Mouse (Mus musculus): ENCODE measurements at regions not wholly inside any gene's neighbourhood (a gene's known extent, or its start where the extent isn't known, plus 50 kb on each side); places are given as distances from the start of the nearest gene placed in this dataset.
A peak's percentile ranks its signal among the peaks of the same experiment; 100 is the strongest.

DNA sequence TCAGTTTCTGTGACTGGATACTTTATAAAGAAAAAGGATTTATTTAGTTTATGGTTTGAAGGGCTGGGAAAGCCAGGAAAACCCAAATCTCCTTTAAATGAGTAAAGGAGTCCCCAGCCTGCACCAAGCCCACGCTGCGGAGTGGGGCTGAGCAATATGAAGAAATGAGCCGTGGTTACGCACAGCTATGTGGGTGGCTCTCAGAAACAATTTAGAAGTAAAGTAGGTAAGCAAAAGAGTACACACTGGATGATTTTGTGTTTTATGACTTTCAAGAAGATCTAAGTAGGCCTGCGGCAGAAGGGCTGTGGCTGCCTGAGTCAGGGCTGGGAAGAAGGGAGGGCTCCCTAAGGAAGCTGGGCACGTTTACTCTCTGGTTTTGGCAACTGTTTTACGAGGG, 82.6 kb upstream of the Gjb5 start:
- Histone ChIP-seq H3K4me3 (replicated peaks; ENCODE audit: low read length) (no peak overlapping the region), H3K9me3 (ENCODE audit: low read length) (no peaks in the 10 kb centered on the region), H3K36me3 (ENCODE audit: insufficient read depth, low read length) (no peaks in the 10 kb centered on the region), H3K27me3 (ENCODE audit: insufficient read depth, low read length) (peaks cover 2% of the 10 kb centered on the region; the same call in 1 of the 2 replicates), H3K4me1 (replicated peaks; ENCODE audit: low read depth, low read length) (peaks cover 46% of the 10 kb centered on the region)
- TF ChIP-seq NANOG (IDR thresholded peaks at IDR 0.05; ENCODE audit: borderline replicate concordance, low read length) (no peak), CTCF (conservative IDR thresholded peaks at IDR 0.05; ENCODE audit: low read length) (no peak), POU5F1 (IDR thresholded peaks at IDR 0.05; ENCODE audit: borderline replicate concordance, low read length) (no peak)

DNA sequence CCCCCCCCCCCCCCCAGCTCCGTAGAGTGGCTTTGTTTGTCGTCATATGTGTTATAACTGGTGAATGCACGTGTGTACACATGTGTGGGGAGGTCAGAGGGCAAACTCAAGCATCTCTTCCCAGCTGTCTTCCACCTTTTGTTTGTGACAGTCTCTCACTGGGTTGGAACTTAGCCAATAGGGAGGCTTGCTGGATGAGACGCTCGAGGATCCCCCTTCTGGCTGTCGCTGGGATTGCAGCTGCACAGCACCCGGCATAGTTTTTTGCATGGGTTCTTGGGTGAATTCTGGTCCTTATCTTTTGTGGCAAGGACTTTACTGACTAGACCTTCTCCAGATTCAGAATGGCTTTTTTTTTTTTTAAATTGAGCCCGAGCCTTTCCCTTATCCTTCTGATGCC, 77.1 kb upstream of the Gjb5 start:
- no peak overlapping the region for H3K4me3 ChIP-seq (replicated peaks; ENCODE audit: low read length)
- no peak for TF ChIP-seq NANOG (IDR thresholded peaks at IDR 0.05; ENCODE audit: borderline replicate concordance, low read length)
- TF ChIP-seq POU5F1 (IDR thresholded peaks at IDR 0.05; ENCODE audit: borderline replicate concordance, low read length): no peak
- peak; percentile 99 for TF ChIP-seq CTCF (conservative IDR thresholded peaks at IDR 0.05; ENCODE audit: low read length)
- H3K9me3 ChIP-seq (ENCODE audit: low read length): no peaks in the 10 kb centered on the region
- peaks cover 50% of the 10 kb centered on the region for H3K4me1 ChIP-seq (replicated peaks; ENCODE audit: low read depth, low read length)
- no peaks in the 10 kb centered on the region for H3K36me3 ChIP-seq (ENCODE audit: insufficient read depth, low read length)
- peaks cover 16% of the 10 kb centered on the region for H3K27me3 ChIP-seq (ENCODE audit: insufficient read depth, low read length)

DNA sequence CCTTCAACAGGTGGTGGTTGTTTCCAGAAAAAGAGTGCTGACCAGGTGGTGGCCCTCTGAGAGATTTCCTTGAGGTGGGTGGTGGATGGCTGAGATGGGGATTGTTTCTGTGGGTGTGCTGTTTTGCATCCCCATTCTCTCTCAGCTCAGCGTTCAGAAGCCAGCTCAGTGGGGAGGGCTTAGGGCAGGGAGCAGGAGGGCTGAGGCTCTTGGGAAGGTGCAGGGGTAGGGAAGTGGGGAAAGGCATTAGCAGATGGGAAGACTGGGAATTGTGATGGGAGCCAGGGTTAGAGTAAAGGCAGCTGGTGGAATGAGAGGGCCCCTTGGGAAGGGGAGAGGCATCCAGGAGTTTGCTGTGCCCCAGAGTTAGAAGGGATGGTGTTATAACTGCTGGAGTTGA, 72.3 kb upstream of the Gjb5 start:
- TF ChIP-seq CTCF (conservative IDR thresholded peaks at IDR 0.05; ENCODE audit: low read length) (no peak), NANOG (IDR thresholded peaks at IDR 0.05; ENCODE audit: borderline replicate concordance, low read length) (no peak), POU5F1 (IDR thresholded peaks at IDR 0.05; ENCODE audit: borderline replicate concordance, low read length) (no peak)

DNA sequence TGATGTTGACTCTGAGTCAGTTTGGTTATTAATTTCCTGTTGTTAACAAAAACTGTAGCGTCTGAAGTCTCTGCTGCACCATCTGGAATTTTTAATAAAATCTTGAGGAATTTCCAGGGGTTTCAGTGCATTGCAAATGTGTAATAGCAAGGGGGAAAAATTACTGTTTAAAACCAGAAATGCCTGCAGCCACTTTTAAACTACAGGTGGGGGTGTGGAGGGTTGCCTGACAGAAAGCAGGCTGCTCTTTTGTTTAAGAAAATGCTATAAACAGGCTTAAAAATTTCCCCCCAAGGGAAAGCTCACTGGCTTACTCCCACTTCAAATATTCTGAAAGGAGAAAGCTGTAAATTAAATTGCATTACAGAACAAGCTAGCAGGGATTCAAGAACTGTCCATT, 71.8 kb upstream of the Gjb5 start:
- H3K4me1 ChIP-seq (replicated peaks; ENCODE audit: low read depth, low read length): peaks cover 26% of the 10 kb centered on the region
- no peaks in the 10 kb centered on the region for H3K36me3 ChIP-seq (ENCODE audit: insufficient read depth, low read length)
- no peak overlapping the region for H3K4me3 ChIP-seq (replicated peaks; ENCODE audit: low read length)
- H3K9me3 ChIP-seq (ENCODE audit: low read length): peaks cover 3% of the 10 kb centered on the region; the same call in 1 of the 2 replicates
- H3K27me3 ChIP-seq (ENCODE audit: insufficient read depth, low read length): peaks cover 13% of the 10 kb centered on the region
- TF ChIP-seq NANOG (IDR thresholded peaks at IDR 0.05; ENCODE audit: borderline replicate concordance, low read length): no peak
- TF ChIP-seq POU5F1 (IDR thresholded peaks at IDR 0.05; ENCODE audit: borderline replicate concordance, low read length): no peak
- TF ChIP-seq CTCF (conservative IDR thresholded peaks at IDR 0.05; ENCODE audit: low read length): no peak

More for the DNA sequence above, 72.3 kb upstream of the Gjb5 start:
- Histone ChIP-seq H3K4me3 (replicated peaks; ENCODE audit: low read length) (no peak overlapping the region), H3K9me3 (ENCODE audit: low read length) (peaks cover under 1% of the 10 kb centered on the region; the same call in 1 of the 2 replicates), H3K4me1 (replicated peaks; ENCODE audit: low read depth, low read length) (peaks cover 28% of the 10 kb centered on the region), H3K27me3 (ENCODE audit: insufficient read depth, low read length) (peaks cover 13% of the 10 kb centered on the region), H3K36me3 (ENCODE audit: insufficient read depth, low read length) (no peaks in the 10 kb centered on the region)

DNA sequence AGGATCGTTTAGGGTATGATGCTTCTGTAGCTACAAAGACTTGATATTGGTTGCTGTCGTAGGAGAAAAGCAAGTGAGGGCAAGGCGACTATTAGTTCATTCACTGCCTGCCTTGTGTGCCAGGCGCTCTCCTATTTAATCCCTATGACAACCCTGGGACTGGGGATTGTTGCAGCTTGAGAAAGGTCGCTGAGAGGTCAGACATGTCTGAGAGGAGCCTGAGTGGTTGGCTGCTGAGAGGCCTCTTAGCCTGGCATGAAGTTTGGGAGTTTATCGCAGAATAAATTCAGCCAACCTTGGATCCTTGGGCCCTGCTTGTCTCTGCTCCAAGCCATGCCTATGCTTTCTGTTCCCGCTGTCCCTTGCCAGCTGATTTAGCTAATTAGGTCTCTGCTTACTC, 65.9 kb upstream of the Gjb5 start:
- TF ChIP-seq NANOG (IDR thresholded peaks at IDR 0.05; ENCODE audit: borderline replicate concordance, low read length) (no peak), POU5F1 (IDR thresholded peaks at IDR 0.05; ENCODE audit: borderline replicate concordance, low read length) (no peak), CTCF (conservative IDR thresholded peaks at IDR 0.05; ENCODE audit: low read length) (no peak)
- Histone ChIP-seq H3K4me1 (replicated peaks; ENCODE audit: low read depth, low read length) (peaks cover 16% of the 10 kb centered on the region), H3K27me3 (ENCODE audit: insufficient read depth, low read length) (peaks cover 28% of the 10 kb centered on the region), H3K9me3 (ENCODE audit: low read length) (peaks cover 3% of the 10 kb centered on the region; the same call in 1 of the 2 replicates), H3K36me3 (ENCODE audit: insufficient read depth, low read length) (no peaks in the 10 kb centered on the region), H3K4me3 (replicated peaks; ENCODE audit: low read length) (no peak overlapping the region)

DNA sequence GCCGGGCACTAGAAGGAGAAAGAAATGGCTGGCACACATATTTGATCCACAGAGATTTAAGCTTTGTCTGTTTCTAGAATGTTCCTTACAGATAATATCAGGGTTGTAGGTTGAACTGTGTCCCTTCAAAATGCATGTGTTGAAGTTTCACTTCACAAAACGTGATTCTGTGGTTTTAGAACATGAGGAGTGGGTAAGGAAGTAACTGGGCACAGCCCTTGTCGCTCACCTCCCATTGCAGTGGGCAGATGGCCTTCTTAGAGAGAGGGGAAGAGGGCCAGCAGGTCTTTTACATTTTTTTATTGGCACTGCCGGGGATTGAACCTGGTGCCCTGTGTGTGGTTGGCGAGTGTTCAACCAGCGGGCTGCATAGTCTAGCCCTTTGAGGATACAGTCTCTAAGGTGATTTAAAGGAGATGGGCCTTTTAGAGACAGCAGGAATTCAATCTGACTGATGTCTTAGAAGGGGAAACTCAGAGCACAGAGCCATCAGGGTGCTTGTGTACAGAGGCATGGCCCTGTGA, 64.0 kb upstream of the Gjb5 start:
- Histone ChIP-seq H3K27me3 (ENCODE audit: insufficient read depth, low read length) (peaks cover 38% of the 10 kb centered on the region), H3K9me3 (ENCODE audit: low read length) (peaks cover 3% of the 10 kb centered on the region; the same call in 1 of the 2 replicates), H3K36me3 (ENCODE audit: insufficient read depth, low read length) (no peaks in the 10 kb centered on the region), H3K4me3 (replicated peaks; ENCODE audit: low read length) (no peak overlapping the region), H3K4me1 (replicated peaks; ENCODE audit: low read depth, low read length) (peaks cover 24% of the 10 kb centered on the region)
- TF ChIP-seq CTCF (conservative IDR thresholded peaks at IDR 0.05; ENCODE audit: low read length) (no peak), NANOG (IDR thresholded peaks at IDR 0.05; ENCODE audit: borderline replicate concordance, low read length) (no peak), POU5F1 (IDR thresholded peaks at IDR 0.05; ENCODE audit: borderline replicate concordance, low read length) (no peak)

DNA sequence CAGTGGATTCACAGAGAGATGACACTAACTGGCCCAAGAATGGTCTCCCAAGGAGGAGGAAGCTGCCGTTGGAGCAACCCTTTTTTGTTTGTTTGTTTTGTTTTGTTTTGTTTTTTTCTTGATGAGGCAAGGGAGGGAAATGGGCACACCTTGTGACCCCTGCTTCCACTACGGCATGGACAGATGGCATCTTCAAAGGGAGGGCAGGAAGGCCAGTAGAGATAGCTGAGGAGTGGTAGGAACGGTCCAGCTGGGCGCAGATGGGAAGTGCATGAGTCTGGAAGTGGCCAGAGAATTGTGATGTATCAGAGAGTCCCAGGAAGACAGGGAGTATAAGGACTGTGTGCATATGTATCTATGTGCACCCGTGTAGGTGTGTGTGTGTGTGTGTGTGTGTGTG, 63.1 kb upstream of the Gjb5 start:
- Histone ChIP-seq H3K4me3 (replicated peaks; ENCODE audit: low read length) (no peak overlapping the region), H3K36me3 (ENCODE audit: insufficient read depth, low read length) (no peaks in the 10 kb centered on the region), H3K9me3 (ENCODE audit: low read length) (peaks cover 3% of the 10 kb centered on the region; the same call in 1 of the 2 replicates), H3K27me3 (ENCODE audit: insufficient read depth, low read length) (peaks cover 38% of the 10 kb centered on the region), H3K4me1 (replicated peaks; ENCODE audit: low read depth, low read length) (peaks cover 28% of the 10 kb centered on the region)
- no peak for TF ChIP-seq NANOG (IDR thresholded peaks at IDR 0.05; ENCODE audit: borderline replicate concordance, low read length)
- no peak for TF ChIP-seq POU5F1 (IDR thresholded peaks at IDR 0.05; ENCODE audit: borderline replicate concordance, low read length)
- TF ChIP-seq CTCF (conservative IDR thresholded peaks at IDR 0.05; ENCODE audit: low read length): no peak

DNA sequence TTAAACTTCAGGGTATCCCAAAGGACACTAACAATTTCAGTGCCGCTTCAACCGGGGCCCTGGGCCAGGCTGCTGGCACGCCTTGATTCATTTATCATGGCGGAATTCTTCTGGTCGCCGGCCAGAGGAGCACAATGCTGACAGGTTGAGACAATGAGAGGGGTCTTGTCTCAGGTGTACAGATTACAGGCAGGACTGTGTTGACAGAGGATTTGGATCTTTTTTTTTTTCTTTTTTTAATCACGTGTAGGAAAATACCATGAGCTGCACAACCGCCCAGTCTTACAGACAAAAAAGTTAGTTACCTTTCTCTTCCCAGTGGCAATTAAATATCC, 61.8 kb upstream of the Gjb5 start:
- no peaks in the 10 kb centered on the region for H3K9me3 ChIP-seq (ENCODE audit: low read length)
- peak overlapping the region; percentile 64 for H3K4me3 ChIP-seq (replicated peaks; ENCODE audit: low read length)

More for the DNA sequence above, 61.8 kb upstream of the Gjb5 start:
- H3K36me3 ChIP-seq (ENCODE audit: insufficient read depth, low read length): no peaks in the 10 kb centered on the region
- TF ChIP-seq CTCF (conservative IDR thresholded peaks at IDR 0.05; ENCODE audit: low read length) (no peak), NANOG (IDR thresholded peaks at IDR 0.05; ENCODE audit: borderline replicate concordance, low read length) (no peak), POU5F1 (IDR thresholded peaks at IDR 0.05; ENCODE audit: borderline replicate concordance, low read length) (no peak)
- H3K4me1 ChIP-seq (replicated peaks; ENCODE audit: low read depth, low read length): peaks cover 31% of the 10 kb centered on the region
- H3K27me3 ChIP-seq (ENCODE audit: insufficient read depth, low read length): peaks cover 38% of the 10 kb centered on the region
